Mouse (Mus musculus) neutrophil, adult 5-6 weeks (primary cell): ENCODE results near the gene Pawr. TPM values are rescaled to one million over a fixed set of nuclear protein-coding genes. Genes with fewer than 3 reads are reported as not detected.

ENCODE experiments used
- ATAC-seq: fragments of 151-379, 151-347 bp; 2 replicates; pipeline ENCODE4 v1.8.0; 2017; ENCODE audit warnings: mild to moderate bottlenecking, moderate TSS enrichment; ENCODE audit not compliant: insufficient number of reproducible peaks, poor library complexity, low FRiP score, severe bottlenecking; ENCODE audit errors: extremely low read depth
- total RNA-seq: library from RNA; stranded (forward); fragments of 200-1000 nt; gene quantifications from 2 replicates; pipeline ENCODE4 v1.2.3, GENCODE M21; 2017

Gene Pawr
- total RNA-seq, 1 experiment from 2014 or later, result not detected

- no peak for ATAC-seq
Measured at GRCm38 (mm10) chr10:108310195-108310594, 21.7 kb upstream of the Pawr start.

- no peak for ATAC-seq
Measured at GRCm38 (mm10) chr10:108311396-108311795, 20.5 kb upstream of the Pawr start.

DNA sequence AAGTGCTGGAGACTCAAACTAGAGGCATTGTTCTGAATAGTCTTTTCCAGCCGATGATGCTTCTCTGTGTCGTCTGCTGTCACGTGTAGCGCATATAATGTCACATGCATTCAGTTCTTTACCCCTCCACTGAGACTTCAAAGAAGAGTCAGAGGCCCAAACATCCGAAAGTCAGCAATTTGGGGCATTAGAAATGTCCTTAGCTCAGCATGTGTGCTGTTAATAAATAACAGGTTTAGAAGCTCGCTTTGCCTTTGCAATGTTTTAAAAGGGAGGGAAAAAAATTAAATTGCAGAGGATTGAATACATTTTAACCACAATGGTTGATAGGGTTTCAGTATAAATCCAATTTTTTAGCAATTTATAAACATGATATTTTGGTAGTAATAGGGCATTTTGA lies 18.1 kb upstream of the Pawr start:
- ATAC-seq, result no peak

DNA sequence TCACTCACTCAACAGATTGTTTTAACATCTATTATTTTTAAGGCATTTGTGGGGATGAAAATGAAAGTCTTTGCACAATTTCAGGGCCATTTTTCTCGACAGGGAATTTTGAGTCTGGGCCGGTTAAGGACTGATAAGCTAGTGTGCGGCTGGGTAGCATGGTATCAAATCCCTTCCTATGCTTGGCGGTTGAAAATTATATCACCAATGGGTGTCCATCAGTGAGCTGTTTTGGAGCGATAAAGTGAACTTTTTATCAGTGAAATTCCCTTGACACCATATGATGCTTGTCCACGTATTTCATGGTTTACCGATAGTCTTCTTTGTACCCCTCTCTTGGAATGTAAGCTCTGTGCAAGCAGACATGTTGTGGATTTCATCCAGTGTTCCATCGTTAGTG lies 17.5 kb upstream of the Pawr start:
- no peak for ATAC-seq

GRCm38 (mm10) chr10:108315236-108315635 lies 16.7 kb upstream of the Pawr start:
- no peak for ATAC-seq

DNA sequence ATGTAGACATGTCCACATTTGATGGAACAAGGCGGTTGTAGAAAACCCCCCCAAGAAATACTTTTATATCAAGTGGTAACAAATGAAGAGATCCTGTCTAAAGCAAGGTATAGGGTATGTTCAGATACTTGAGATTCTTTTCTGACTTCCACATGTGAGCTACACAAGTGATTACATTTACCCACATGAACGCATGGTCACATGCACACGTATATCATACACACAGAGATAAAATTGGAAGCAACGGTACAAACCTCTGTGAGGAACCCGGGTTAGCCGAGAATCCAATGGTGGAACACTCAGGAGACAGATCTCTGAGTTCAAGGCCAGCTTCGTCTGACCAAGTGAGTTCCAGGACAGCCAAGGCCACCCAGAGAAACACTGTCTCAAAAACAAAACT lies 3.6 kb upstream of the Pawr start:
- no peak for ATAC-seq

- no peak for ATAC-seq
Measured at GRCm38 (mm10) chr10:108328983-108329382, 2.9 kb upstream of the Pawr start.

DNA sequence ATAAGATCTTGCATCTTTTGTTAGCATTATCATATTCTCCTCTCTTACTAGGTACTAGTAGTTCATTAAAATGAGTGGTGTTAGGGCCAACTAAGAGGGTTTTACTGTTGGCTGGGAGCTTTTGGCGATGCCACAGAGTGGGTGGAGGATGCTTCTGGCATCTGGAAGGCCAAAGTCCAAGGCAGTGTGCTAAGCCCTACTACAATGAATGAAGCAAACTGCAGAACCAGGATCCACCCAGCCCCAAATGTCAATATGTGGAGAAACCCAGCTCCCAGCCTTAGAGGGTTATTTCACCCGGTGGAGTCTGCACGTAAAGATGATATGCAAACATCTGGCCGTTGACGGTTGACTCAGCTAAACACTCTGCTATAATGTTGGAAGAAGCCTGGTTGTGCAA lies 2.1 kb upstream of the Pawr start:
- no peak for ATAC-seq

GRCm38 (mm10) chr10:108330964-108331363 lies 957 bp upstream of the Pawr start:
- ATAC-seq, result no peak

DNA sequence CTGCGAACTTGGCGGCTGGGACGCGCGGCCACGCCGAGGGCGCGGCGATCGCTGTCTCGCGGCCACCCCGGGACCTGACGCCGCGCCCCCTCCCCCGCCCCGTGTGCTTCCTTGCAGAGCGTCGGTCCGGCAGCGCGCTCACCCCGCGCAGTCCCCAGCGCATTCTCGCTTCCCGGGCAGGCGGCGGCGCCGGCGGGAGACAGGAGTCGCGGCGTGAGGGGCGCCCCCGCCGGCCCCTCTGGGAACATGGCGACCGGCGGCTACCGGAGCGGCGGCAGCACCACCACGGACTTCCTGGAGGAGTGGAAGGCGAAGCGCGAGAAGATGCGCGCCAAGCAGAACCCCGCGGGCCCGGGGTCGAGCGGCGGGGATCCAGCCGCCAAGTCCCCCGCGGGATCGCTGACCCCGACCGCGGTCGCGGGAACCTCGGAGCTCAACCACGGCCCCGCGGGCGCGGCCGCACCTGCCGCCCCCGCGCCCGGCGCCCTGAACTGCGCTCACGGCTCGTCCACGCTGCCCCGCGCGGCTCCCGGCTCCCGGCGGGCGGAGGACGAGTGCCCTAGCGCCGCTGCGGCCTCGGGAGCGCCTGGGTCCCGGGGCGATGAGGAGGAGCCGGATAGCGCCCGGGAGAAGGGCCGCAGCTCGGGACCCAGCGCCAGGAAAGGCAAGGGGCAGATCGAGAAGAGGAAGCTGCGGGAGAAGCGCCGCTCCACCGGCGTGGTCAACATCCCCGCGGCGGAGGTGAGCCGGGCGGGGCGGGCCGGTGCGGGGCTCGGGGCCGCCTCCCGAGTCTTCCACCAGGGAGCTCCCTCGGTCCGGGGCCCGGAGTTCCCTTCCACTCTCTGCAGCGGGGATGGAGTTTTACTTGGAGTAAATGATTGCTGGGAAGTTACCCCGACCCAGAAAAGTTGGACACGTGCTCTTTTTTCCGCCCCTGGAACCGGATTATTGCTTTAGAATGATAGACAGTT lies 935 bp downstream of the Pawr start:
- ATAC-seq, result no peak

- ATAC-seq, result no peak
Measured at GRCm38 (mm10) chr10:108333642-108334041, 1.7 kb downstream of the Pawr start.

- ATAC-seq, result no peak
Measured at GRCm38 (mm10) chr10:108334096-108334495, 2.2 kb downstream of the Pawr start.

GRCm38 (mm10) chr10:108335736-108336292 lies 3.9 kb downstream of the Pawr start:
- ATAC-seq, result no peak

DNA sequence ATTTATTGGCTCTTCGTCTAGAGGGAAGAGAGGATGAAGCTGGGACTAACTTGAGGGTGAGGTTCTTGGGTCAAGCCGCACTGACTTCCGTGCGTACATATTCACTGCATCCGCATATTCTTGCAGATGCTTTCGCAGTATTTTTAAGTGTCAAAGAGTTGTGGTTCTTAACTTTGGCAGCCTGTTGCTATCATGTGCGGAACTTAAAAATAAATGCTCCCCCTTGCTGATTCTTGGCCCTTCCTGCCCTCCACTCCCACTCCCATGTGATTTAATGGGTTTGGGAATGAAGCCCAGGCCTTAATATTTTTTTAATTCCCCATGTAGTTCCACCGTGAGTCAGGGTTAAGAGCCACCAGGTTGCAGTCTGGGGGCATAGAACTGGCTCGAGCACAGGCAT lies 4.7 kb downstream of the Pawr start:
- ATAC-seq, result no peak

GRCm38 (mm10) chr10:108338055-108338961 lies 6.4 kb downstream of the Pawr start:
- ATAC-seq, result no peak

DNA sequence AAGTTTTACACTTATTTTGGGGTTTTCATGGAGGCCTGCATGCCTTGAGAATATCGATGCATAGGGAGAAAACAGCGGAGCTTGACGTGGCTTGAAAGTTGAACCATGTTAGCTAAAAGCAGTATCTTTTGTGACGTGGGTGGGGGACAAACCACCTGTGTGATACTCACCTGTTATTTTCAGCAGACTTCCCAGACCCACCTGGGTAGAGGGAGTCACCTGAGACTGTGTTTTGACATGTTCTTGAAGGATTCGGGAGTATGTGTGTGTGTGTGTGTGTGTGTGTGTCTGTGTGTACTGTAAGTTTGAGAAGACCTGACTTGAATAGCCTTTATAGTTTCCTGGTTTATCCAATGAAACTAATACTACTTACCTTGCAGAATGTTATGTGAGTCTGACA lies 7.2 kb downstream of the Pawr start:
- ATAC-seq, result no peak

GRCm38 (mm10) chr10:108339872-108340271 lies 8.0 kb downstream of the Pawr start:
- no peak for ATAC-seq

- ATAC-seq, result no peak
Measured at GRCm38 (mm10) chr10:108343734-108344133, 11.8 kb downstream of the Pawr start.

DNA sequence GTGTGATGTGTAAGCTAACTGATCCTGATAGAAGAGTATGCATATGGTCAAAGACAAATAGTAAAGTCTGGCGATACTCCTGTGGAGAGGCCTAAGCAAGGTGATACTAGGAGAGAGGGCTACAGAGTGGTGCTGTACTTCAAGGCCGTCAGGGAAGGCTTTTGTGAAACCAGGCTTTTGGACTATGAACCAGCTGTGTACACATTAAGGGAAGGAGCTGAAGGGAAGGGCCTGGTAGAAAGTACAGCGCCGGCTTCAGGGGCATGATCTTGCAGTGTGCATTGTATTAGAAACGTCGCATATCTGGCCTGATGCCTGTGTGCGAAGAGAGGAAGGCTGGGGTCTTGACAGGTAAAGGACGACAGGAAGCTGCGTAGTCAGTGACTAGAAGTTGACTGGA lies 13.2 kb downstream of the Pawr start:
- no peak for ATAC-seq
